Mouse (Mus musculus): Measurements from ENCODE around the gene Ceacam18. TPM values are rescaled to one million over a fixed set of nuclear protein-coding genes. Genes with fewer than 3 reads are reported as not detected.
"Not testable (repeated sequence)": the region's sequence is repeated elsewhere in the genome, so short reads cannot be mapped to it uniquely, and the experiment has no call there.

Ceacam18 gene
- total RNA-seq, 2 experiments from 2014 or later = not detected

GRCm38 (mm10) chr7:43660002-43660401, 25.5 kb downstream of the Ceacam18 start, which contains the start of gene Siglece:
Gene Siglece (minus strand): TSS chr7:43660161.
- ATAC-seq (replicated peaks; ENCODE audit: low FRiP score, low TSS enrichment, poor library complexity, severe bottlenecking) = no peak

GRCm38 (mm10) chr7:43662804-43663203, 28.3 kb downstream of the Ceacam18 start:
- ATAC-seq (replicated peaks; ENCODE audit: low FRiP score, low TSS enrichment, poor library complexity, severe bottlenecking) = no peak

GRCm38 (mm10) chr7:43667221-43667620, 32.7 kb downstream of the Ceacam18 start:
- not testable (repeated sequence) for ATAC-seq (replicated peaks; ENCODE audit: low FRiP score, low TSS enrichment, poor library complexity, severe bottlenecking)

GRCm38 (mm10) chr7:43668582-43668981, 34.1 kb downstream of the Ceacam18 start:
- ATAC-seq (replicated peaks; ENCODE audit: low FRiP score, low TSS enrichment, poor library complexity, severe bottlenecking) = no peak

GRCm38 (mm10) chr7:43671064-43671808, 36.7 kb downstream of the Ceacam18 start:
- no peak; the same call in 1 of the 2 replicates for ATAC-seq (replicated peaks; ENCODE audit: low FRiP score, low TSS enrichment, poor library complexity, severe bottlenecking)

GRCm38 (mm10) chr7:43671809-43672580, 37.5 kb downstream of the Ceacam18 start, which contains the start of gene Ctu1:
Gene Ctu1 (plus strand): TSS chr7:43672016.
- ATAC-seq (replicated peaks; ENCODE audit: low FRiP score, low TSS enrichment, poor library complexity, severe bottlenecking) = peak; percentile 98

- peak; percentile 12 for ATAC-seq (replicated peaks; ENCODE audit: low FRiP score, low TSS enrichment, poor library complexity, severe bottlenecking)
Measured at GRCm38 (mm10) chr7:43672581-43673260, 38.2 kb downstream of the Ceacam18 start.

- ATAC-seq (replicated peaks; ENCODE audit: low FRiP score, low TSS enrichment, poor library complexity, severe bottlenecking) = no peak
Measured at GRCm38 (mm10) chr7:43675091-43675490, 40.6 kb downstream of the Ceacam18 start.

- 0 out of 2 replicates have a peak, but pooled peaks have one; percentile 56 for ATAC-seq (replicated peaks; ENCODE audit: low FRiP score, low TSS enrichment, poor library complexity, severe bottlenecking)
Measured at GRCm38 (mm10) chr7:43678517-43678916, 44.0 kb downstream of the Ceacam18 start.

GRCm38 (mm10) chr7:43680960-43681359, 46.5 kb downstream of the Ceacam18 start:
- peak; percentile 70; the same call in 1 of the 2 replicates for ATAC-seq (replicated peaks; ENCODE audit: low FRiP score, low TSS enrichment, poor library complexity, severe bottlenecking)

- ATAC-seq (replicated peaks; ENCODE audit: low FRiP score, low TSS enrichment, poor library complexity, severe bottlenecking) = not testable (repeated sequence)
Measured at GRCm38 (mm10) chr7:43682511-43682910, 48.0 kb downstream of the Ceacam18 start.

GRCm38 (mm10) chr7:43685088-43685487, 50.6 kb downstream of the Ceacam18 start:
- no peak for ATAC-seq (replicated peaks; ENCODE audit: low FRiP score, low TSS enrichment, poor library complexity, severe bottlenecking)

- ATAC-seq (replicated peaks; ENCODE audit: low FRiP score, low TSS enrichment, poor library complexity, severe bottlenecking) = no peak
Measured at GRCm38 (mm10) chr7:43690118-43690517, 55.6 kb downstream of the Ceacam18 start, which contains the start of gene Klk14. Gene Klk14 (plus strand): TSS chr7:43690418.

Other genes with a start within 250 kb of the Ceacam18 start
- gene Siglecg, start 226.5 kb upstream of the Ceacam18 start, total RNA-seq (2014; fragmentation: Nextera tagmentation) = 3.1 and 4.4 TPM in 2 replicates
- gene Siglecg, start 226.5 kb upstream of the Ceacam18 start, total RNA-seq (2017) = 1.3 TPM in 1 of 2 replicates, not detected in the other
- 2.1 TPM in 1 of 2 replicates, not detected in the other for gene Lim2, start 207.0 kb upstream of the Ceacam18 start, total RNA-seq (2014; fragmentation: Nextera tagmentation)
- gene Lim2, start 207.0 kb upstream of the Ceacam18 start, total RNA-seq (2017) = not detected in 2 replicates
- 49.9 and 86.7 TPM in 2 replicates for gene Nkg7, start 197.6 kb upstream of the Ceacam18 start, total RNA-seq (2014; fragmentation: Nextera tagmentation)
- gene Nkg7, start 197.6 kb upstream of the Ceacam18 start, total RNA-seq (2017) = 41.8 and 53.8 TPM in 2 replicates
- gene Cldnd2, start 193.9 kb upstream of the Ceacam18 start, total RNA-seq (2014; fragmentation: Nextera tagmentation) = not detected in 2 replicates
- gene Cldnd2, start 193.9 kb upstream of the Ceacam18 start, total RNA-seq (2017) = not detected in 2 replicates
- gene Etfb, start 190.6 kb upstream of the Ceacam18 start, total RNA-seq (2014; fragmentation: Nextera tagmentation) = 212 and 237 TPM in 2 replicates
- 396 and 426 TPM in 2 replicates for gene Etfb, start 190.6 kb upstream of the Ceacam18 start, total RNA-seq (2017)
- not detected in 2 replicates for gene Gm45233, start 190.6 kb upstream of the Ceacam18 start, total RNA-seq (2014; fragmentation: Nextera tagmentation)
- 4.2 TPM in 1 of 2 replicates, not detected in the other for gene Gm45233, start 190.6 kb upstream of the Ceacam18 start, total RNA-seq (2017)
- gene Vsig10l, start 171.6 kb upstream of the Ceacam18 start, total RNA-seq (2014; fragmentation: Nextera tagmentation) = 2.3 and 2.9 TPM in 2 replicates
- 3.0 and 8.9 TPM in 2 replicates for gene Vsig10l, start 171.6 kb upstream of the Ceacam18 start, total RNA-seq (2017)
- gene Iglon5, start 144.6 kb upstream of the Ceacam18 start, total RNA-seq (2014; fragmentation: Nextera tagmentation) = not detected in 2 replicates
- gene Iglon5, start 144.6 kb upstream of the Ceacam18 start, total RNA-seq (2017) = not detected in 2 replicates
- not detected in 2 replicates for gene 4931406B18Rik, start 128.8 kb upstream of the Ceacam18 start, total RNA-seq (2014; fragmentation: Nextera tagmentation)
- not detected in 2 replicates for gene 4931406B18Rik, start 128.8 kb upstream of the Ceacam18 start, total RNA-seq (2017)
- gene Cd33, start 90.3 kb upstream of the Ceacam18 start, total RNA-seq (2014; fragmentation: Nextera tagmentation) = 1.9 and 3.5 TPM in 2 replicates
- 0.19 and 0.42 TPM in 2 replicates for gene Cd33, start 90.3 kb upstream of the Ceacam18 start, total RNA-seq (2017)
- 1.0 and 1.2 TPM in 2 replicates for gene Zfp658, start 72.5 kb upstream of the Ceacam18 start, total RNA-seq (2014; fragmentation: Nextera tagmentation)
- gene Zfp658, start 72.5 kb upstream of the Ceacam18 start, total RNA-seq (2017) = 0.09 and 0.11 TPM in 2 replicates
- gene Zfp719, start 55.1 kb upstream of the Ceacam18 start, total RNA-seq (2014; fragmentation: Nextera tagmentation) = 5.0 and 5.5 TPM in 2 replicates
- gene Zfp719, start 55.1 kb upstream of the Ceacam18 start, total RNA-seq (2017) = 4.2 and 4.5 TPM in 2 replicates
- gene Zfp819, start 27.5 kb upstream of the Ceacam18 start, total RNA-seq (2014; fragmentation: Nextera tagmentation) = not detected in 2 replicates
- gene Zfp819, start 27.5 kb upstream of the Ceacam18 start, total RNA-seq (2017) = not detected in 2 replicates
- 0.84 TPM in 1 of 2 replicates, not detected in the other for gene Siglece, start 25.5 kb downstream of the Ceacam18 start, total RNA-seq (2014; fragmentation: Nextera tagmentation)
- 2.2 TPM in 1 of 2 replicates, not detected in the other for gene Siglece, start 25.5 kb downstream of the Ceacam18 start, total RNA-seq (2017)
- gene Ctu1, start 37.3 kb downstream of the Ceacam18 start, total RNA-seq (2014; fragmentation: Nextera tagmentation) = 8.6 and 13.2 TPM in 2 replicates
- 5.3 and 8.8 TPM in 2 replicates for gene Ctu1, start 37.3 kb downstream of the Ceacam18 start, total RNA-seq (2017)
- gene Klk14, start 55.7 kb downstream of the Ceacam18 start, total RNA-seq (2014; fragmentation: Nextera tagmentation) = not detected in 2 replicates
- not detected in 2 replicates for gene Klk14, start 55.7 kb downstream of the Ceacam18 start, total RNA-seq (2017)
- gene Klk13, start 77.9 kb downstream of the Ceacam18 start, total RNA-seq (2014; fragmentation: Nextera tagmentation) = not detected in 2 replicates
- gene Klk13, start 77.9 kb downstream of the Ceacam18 start, total RNA-seq (2017) = not detected in 2 replicates
- not detected in 2 replicates for gene Klk12, start 134.2 kb downstream of the Ceacam18 start, total RNA-seq (2014; fragmentation: Nextera tagmentation)
- not detected in 2 replicates for gene Klk12, start 134.2 kb downstream of the Ceacam18 start, total RNA-seq (2017)
- not detected in 2 replicates for gene Klk11, start 139.9 kb downstream of the Ceacam18 start, total RNA-seq (2014; fragmentation: Nextera tagmentation)
- gene Klk11, start 139.9 kb downstream of the Ceacam18 start, total RNA-seq (2017) = not detected in 2 replicates
- not detected in 2 replicates for gene Klk10, start 146.3 kb downstream of the Ceacam18 start, total RNA-seq (2014; fragmentation: Nextera tagmentation)
- gene Klk10, start 146.3 kb downstream of the Ceacam18 start, total RNA-seq (2017) = not detected in 2 replicates
- not detected in 2 replicates for gene Klk9, start 157.2 kb downstream of the Ceacam18 start, total RNA-seq (2014; fragmentation: Nextera tagmentation)
- gene Klk9, start 157.2 kb downstream of the Ceacam18 start, total RNA-seq (2017) = not detected in 2 replicates
- gene Klk8, start 162.9 kb downstream of the Ceacam18 start, total RNA-seq (2014; fragmentation: Nextera tagmentation) = 4.7 and 9.3 TPM in 2 replicates
- gene Klk8, start 162.9 kb downstream of the Ceacam18 start, total RNA-seq (2017) = 2.4 and 6.9 TPM in 2 replicates
- gene Klk7, start 176.6 kb downstream of the Ceacam18 start, total RNA-seq (2014; fragmentation: Nextera tagmentation) = not detected in 2 replicates
- gene Klk7, start 176.6 kb downstream of the Ceacam18 start, total RNA-seq (2017) = not detected in 2 replicates
- not detected in 2 replicates for gene Klk6, start 189.8 kb downstream of the Ceacam18 start, total RNA-seq (2014; fragmentation: Nextera tagmentation)
- gene Klk6, start 189.8 kb downstream of the Ceacam18 start, total RNA-seq (2017) = not detected in 2 replicates
- gene Klk5, start 207.3 kb downstream of the Ceacam18 start, total RNA-seq (2014; fragmentation: Nextera tagmentation) = not detected in 2 replicates
- not detected in 2 replicates for gene Klk5, start 207.3 kb downstream of the Ceacam18 start, total RNA-seq (2017)
- gene Klk4, start 246.5 kb downstream of the Ceacam18 start, total RNA-seq (2014; fragmentation: Nextera tagmentation) = not detected in 2 replicates
- gene Klk4, start 246.5 kb downstream of the Ceacam18 start, total RNA-seq (2017) = not detected in 2 replicates

Data from megakaryocyte-erythroid progenitor cell, adult 5-6 weeks (primary cell).